Mouse (Mus musculus) MEL (cell line): ENCODE results near the gene Slc41a2. TPM values are rescaled to one million over a fixed set of nuclear protein-coding genes. Genes with fewer than 3 reads are reported as not detected.

Source experiments
- DNase-seq: peaks from one replicate; pipeline ENCODE4 v3.0.0; 2011; ENCODE audit warnings: low read depth, low spot score
- H3K27ac ChIP-seq: 2 replicates; pipeline ENCODE4 v1.5.1; 2012; ENCODE audit warnings: low read depth, mild to moderate bottlenecking, control low read depth, low read length, moderate library complexity; ENCODE audit not compliant: control insufficient read depth
- H3K27me3 ChIP-seq, 2 experiments: fragments of 150-350 bp in 1 of 2; sonication (generic) in 1 of 2; 2 replicates each; pipeline ENCODE4 v1.6.1; 2012; ENCODE audit warnings: low read length in 2 of 2, mild to moderate bottlenecking in 2 of 2, improper control_type of control experiment in 1 of 2, moderate library complexity in 1 of 2; ENCODE audit not compliant: insufficient read depth in 2 of 2, control insufficient read depth in 1 of 2
- H3K36me3 ChIP-seq, 2 experiments: 2 replicates each; pipeline ENCODE4 v1.6.1; 2012 to 2014; ENCODE audit warnings: low read length in 2 of 2, improper control_type of control experiment in 1 of 2, inconsistent platforms in 1 of 2, mild to moderate bottlenecking in 1 of 2; ENCODE audit not compliant: insufficient read depth in 2 of 2, control insufficient read depth in 1 of 2
- H3K4me1 ChIP-seq, 2 experiments: fragments of 150-350 bp in 1 of 2; sonication (generic) in 1 of 2; 2 replicates each; pipeline ENCODE4 v1.6.1; 2012; ENCODE audit warnings: low read length in 2 of 2, improper control_type of control experiment in 1 of 2, mild to moderate bottlenecking in 1 of 2; ENCODE audit not compliant: insufficient read depth in 2 of 2, control insufficient read depth in 1 of 2
- H3K4me3 ChIP-seq, 2 experiments: fragments of 150-350 bp in 1 of 2; sonication (generic) in 1 of 2; 2 replicates each; pipeline ENCODE4 v1.5.1; 2012; ENCODE audit warnings: low read depth in 2 of 2, low read length in 2 of 2, mild to moderate bottlenecking in 2 of 2, moderate library complexity in 2 of 2, control low read depth in 1 of 2, improper control_type of control experiment in 1 of 2; ENCODE audit not compliant: control insufficient read depth in 1 of 2, insufficient read depth in 1 of 2
- H3K79me2 ChIP-seq: 2 replicates; pipeline ENCODE4 v1.6.1; 2012; ENCODE audit warnings: mild to moderate bottlenecking, low read length, moderate library complexity; ENCODE audit not compliant: control insufficient read depth, poor library complexity, insufficient read depth
- H3K9ac ChIP-seq: 2 replicates; pipeline ENCODE4 v1.6.1; 2012; ENCODE audit warnings: low read depth, mild to moderate bottlenecking, control low read depth, low read length, moderate library complexity; ENCODE audit not compliant: control insufficient read depth, poor library complexity, severe bottlenecking
- H3K9me3 ChIP-seq: fragments of 150-350 bp; sonication (generic); replicated peaks from 2 replicates; pipeline ENCODE4 v1.6.1; 2012; ENCODE audit warnings: mild to moderate bottlenecking, low read length, improper control_type of control experiment, moderate library complexity; ENCODE audit not compliant: insufficient read depth
- CHD1 ChIP-seq: IDR thresholded peaks from 2 replicates; pipeline ENCODE4 v1.6.1; 2012; ENCODE audit warnings: low read depth, mild to moderate bottlenecking, inconsistent platforms, low read length, improper control_type of control experiment
- CHD2 ChIP-seq: IDR thresholded peaks from 2 replicates; pipeline ENCODE4 v1.6.1; 2011; ENCODE audit warnings: low read length, improper control_type of control experiment
- CTCF ChIP-seq, 3 experiments: IDR thresholded peaks in 2 of 3; conservative IDR thresholded peaks in 1 of 3; 2 replicates each; pipeline ENCODE4 v1.5.1; 2011 to 2012; ENCODE audit warnings: low read length in 3 of 3, low read depth in 2 of 3, mild to moderate bottlenecking in 2 of 3, improper control_type of control experiment in 1 of 3, inconsistent platforms in 1 of 3, mixed read lengths in 1 of 3, moderate library complexity in 1 of 3; ENCODE audit not compliant: control insufficient read depth in 1 of 3, insufficient read depth in 1 of 3, poor library complexity in 1 of 3, severe bottlenecking in 1 of 3
- ELF1 ChIP-seq: IDR thresholded peaks from 2 replicates; pipeline ENCODE4 v1.6.1; 2014; ENCODE audit warnings: low read depth, mild to moderate bottlenecking, inconsistent platforms, low read length, improper control_type of control experiment, moderate library complexity
- EP300 ChIP-seq, 2 experiments: IDR thresholded peaks; 2 replicates each; pipeline ENCODE4 v1.6.1; 2011; ENCODE audit warnings: improper control_type of control experiment in 2 of 2, low read length in 2 of 2, low read depth in 1 of 2, mild to moderate bottlenecking in 1 of 2
- ETS1 ChIP-seq: IDR thresholded peaks from 2 replicates; pipeline ENCODE4 v1.6.1; 2012; ENCODE audit warnings: low read depth, mild to moderate bottlenecking, inconsistent platforms, low read length, improper control_type of control experiment, moderate library complexity
- HCFC1 ChIP-seq: IDR thresholded peaks from 2 replicates; pipeline ENCODE4 v1.6.1; 2012; ENCODE audit warnings: low read depth, mild to moderate bottlenecking, inconsistent platforms, low read length, improper control_type of control experiment, moderate library complexity
- JUND ChIP-seq: IDR thresholded peaks from 2 replicates; pipeline ENCODE4 v1.6.1; 2011; ENCODE audit warnings: low read depth, mild to moderate bottlenecking, improper control_type of control experiment, low read length
- KAT2A ChIP-seq: conservative IDR thresholded peaks from 2 replicates; pipeline ENCODE4 v1.6.1; 2012; ENCODE audit warnings: low read depth, low read length, improper control_type of control experiment, inconsistent platforms
- MAFK ChIP-seq: IDR thresholded peaks from 2 replicates; pipeline ENCODE4 v1.6.1; 2011; ENCODE audit warnings: low read depth, mild to moderate bottlenecking, low read length, improper control_type of control experiment, borderline replicate concordance
- MAZ ChIP-seq: IDR thresholded peaks from 2 replicates; pipeline ENCODE4 v1.6.1; 2012; ENCODE audit warnings: low read depth, mild to moderate bottlenecking, inconsistent platforms, low read length, improper control_type of control experiment
- MYB ChIP-seq: IDR thresholded peaks from 2 replicates; pipeline ENCODE4 v1.6.1; 2011; ENCODE audit warnings: mild to moderate bottlenecking, low read depth, low read length, improper control_type of control experiment
- NELFE ChIP-seq: IDR thresholded peaks from 2 replicates; pipeline ENCODE4 v1.6.1; 2011; ENCODE audit warnings: low read depth, low read length, improper control_type of control experiment
- NRF1 ChIP-seq: IDR thresholded peaks from 2 replicates; pipeline ENCODE4 v1.6.1; 2014; ENCODE audit warnings: low read depth, mild to moderate bottlenecking, inconsistent platforms, low read length, improper control_type of control experiment, moderate library complexity; ENCODE audit not compliant: poor library complexity, insufficient read depth, severe bottlenecking
- POLR2AphosphoS5 ChIP-seq: IDR thresholded peaks from 2 replicates; pipeline ENCODE4 v1.6.1; 2012; ENCODE audit warnings: low read depth, borderline replicate concordance, mild to moderate bottlenecking, inconsistent platforms, low read length, moderate library complexity, mixed read lengths
- RAD21 ChIP-seq: IDR thresholded peaks from 2 replicates; pipeline ENCODE4 v1.6.1; 2011; ENCODE audit warnings: mild to moderate bottlenecking, low read depth, low read length, improper control_type of control experiment
- RCOR1 ChIP-seq: IDR thresholded peaks from 2 replicates; pipeline ENCODE4 v1.6.1; 2012; ENCODE audit warnings: low read depth, mild to moderate bottlenecking, inconsistent platforms, low read length, improper control_type of control experiment
- SMC3 ChIP-seq: IDR thresholded peaks from 2 replicates; pipeline ENCODE4 v1.6.1; 2011; ENCODE audit warnings: low read depth, low read length, improper control_type of control experiment
- TBP ChIP-seq: IDR thresholded peaks from 2 replicates; pipeline ENCODE4 v1.8.0; 2011; ENCODE audit warnings: low read depth, low read length, improper control_type of control experiment
- UBTF ChIP-seq: IDR thresholded peaks from 2 replicates; pipeline ENCODE4 v1.6.1; 2012; ENCODE audit warnings: low read depth, mild to moderate bottlenecking, inconsistent platforms, low read length, improper control_type of control experiment, moderate library complexity, borderline replicate concordance; ENCODE audit not compliant: insufficient read depth
- ZC3H11A ChIP-seq: IDR thresholded peaks from 2 replicates; pipeline ENCODE4 v1.6.1; 2012; ENCODE audit warnings: low read depth, mild to moderate bottlenecking, inconsistent platforms, low read length, improper control_type of control experiment
- polyA plus RNA-seq, 2 experiments: library from polyadenylated mRNA; stranded (reverse) in 1 of 2; unstranded in 1 of 2; fragments of >175 nt in 1 of 2; fragments of >200 nt in 1 of 2; gene quantifications; 2 replicates each; pipeline versions ENCODE4 v1.2.1 to v1.2.4; 2012; ENCODE audit warnings: low replicate concordance in 2 of 2, low read depth in 1 of 2; ENCODE audit not compliant: insufficient read length in 2 of 2, insufficient read depth in 1 of 2, missing spikeins in 1 of 2
- total RNA-seq: library from RNA; depleted of rRNA; stranded (reverse); fragments of 300-350 nt; gene quantifications from 2 replicates; pipeline ENCODE4 v1.2.3, GENCODE M21; 2012

The Slc41a2 gene
- total and polyA plus RNA-seq, 3 experiments: not detected

- Histone ChIP-seq H3K4me1 (peaks cover 3 to 5% of the 10 kb centered on the region in 2 experiments; a peak in 2 of 4 replicates), H3K4me3 (no peak overlapping the region), H3K9me3 (no peaks in the 10 kb centered on the region), H3K79me2 (no peaks in the 10 kb centered on the region), H3K27me3 (no peaks in the 10 kb centered on the region), H3K9ac (no peak overlapping the region), H3K36me3 (peaks cover 0 to 2% of the 10 kb centered on the region in 2 experiments; a peak in 2 of 4 replicates), H3K27ac (no peak overlapping the region)
- no peak for DNase-seq
- TF ChIP-seq TBP: no peak
- no peak for TF ChIP-seq SMC3
- TF ChIP-seq MAFK: no peak
- TF ChIP-seq UBTF: no peak
- TF ChIP-seq NELFE: no peak
- no peak for TF ChIP-seq HCFC1
- TF ChIP-seq NRF1: no peak
- TF ChIP-seq RCOR1: no peak
- TF ChIP-seq, all 39 proteins: peak for 0
Measured at GRCm38 (mm10) chr10:83220847-83221246, 116.8 kb downstream of the Slc41a2 start.

- no peak for DNase-seq
- TF ChIP-seq EP300 (IDR thresholded peaks at IDR 0.05; ENCODE audit: low read depth in 1 of 2, low read length in 2 of 2) (no peak), ELF1 (no peak)
- Histone ChIP-seq H3K9me3 (no peaks in the 10 kb centered on the region), H3K27ac (no peak overlapping the region), H3K27me3 (no peaks in the 10 kb centered on the region), H3K4me3 (no peak overlapping the region), H3K4me1 (peaks cover 6 to 10% of the 10 kb centered on the region in 2 experiments), H3K9ac (no peak overlapping the region), H3K36me3 (peaks cover 0 to 6% of the 10 kb centered on the region in 2 experiments; a peak in 2 of 4 replicates), H3K79me2 (no peaks in the 10 kb centered on the region)
Measured at GRCm38 (mm10) chr10:83220217-83220616, 117.5 kb downstream of the Slc41a2 start.

GRCm38 (mm10) chr10:83219729-83220128 is 118.0 kb downstream of the Slc41a2 start:
- Histone ChIP-seq H3K4me1 (peaks cover 11 to 14% of the 10 kb centered on the region in 2 experiments), H3K36me3 (peaks cover 0 to 11% of the 10 kb centered on the region in 2 experiments; a peak in 2 of 4 replicates), H3K9ac (no peak overlapping the region), H3K27ac (no peak overlapping the region), H3K9me3 (no peaks in the 10 kb centered on the region), H3K27me3 (no peaks in the 10 kb centered on the region), H3K79me2 (no peaks in the 10 kb centered on the region)
- peak; percentile 74 for DNase-seq
- peak; percentile 27; the same call in 1 of the 2 replicates for TF ChIP-seq ZC3H11A
- no peak for TF ChIP-seq JUND
- no peak for TF ChIP-seq CHD1
- TF ChIP-seq KAT2A: no peak
- TF ChIP-seq MAZ: no peak
- TF ChIP-seq POLR2AphosphoS5: no peak
- TF ChIP-seq MYB: no peak
- TF ChIP-seq SMC3: peak; percentile 62
- peak; percentile 55 for TF ChIP-seq RAD21
- TF ChIP-seq CTCF (IDR thresholded peaks at IDR 0.05 in 2 of 3, conservative IDR thresholded peaks at IDR 0.05 in 1 of 3; ENCODE audit: control insufficient read depth in 1 of 3, insufficient read depth in 1 of 3, low read depth in 2 of 3, low read length in 3 of 3, poor library complexity in 1 of 3, severe bottlenecking in 1 of 3): peak; percentile 62 to 73 (median 72)
- no peak for TF ChIP-seq HCFC1
- TF ChIP-seq ETS1: no peak
- no peak for TF ChIP-seq CHD2
- TF ChIP-seq, all 39 proteins: peak for 4
- no peak overlapping the region for H3K4me3 ChIP-seq
